Comparison of ENCODE assay signal across 13 mouse cellular contexts in the genomic region with DNA sequence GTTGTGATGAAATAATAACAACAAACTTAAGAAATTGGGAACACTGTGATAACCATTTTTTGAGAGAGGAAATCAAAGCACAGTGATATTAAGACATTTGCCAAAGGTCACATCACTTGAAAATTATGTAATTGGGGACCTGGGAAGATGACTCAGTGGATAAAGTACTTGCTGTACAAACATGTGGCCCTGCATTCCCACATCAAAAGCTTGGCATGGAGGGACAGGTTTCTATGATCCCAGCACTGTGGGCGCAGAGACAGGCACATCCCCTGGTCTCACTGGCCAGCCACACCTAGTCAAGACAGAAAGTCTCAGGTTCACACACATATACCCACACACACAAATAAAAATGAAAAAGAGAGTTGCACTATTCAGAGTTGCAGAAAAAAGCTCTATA. TPM values are rescaled to one million over a fixed set of nuclear protein-coding genes. Genes with fewer than 3 reads are reported as not detected.
"Had no signal": no experiment of that assay in that cellular context is flagged by ENCODE, and none has a peak within 500 bp of the region (broad histone marks: within the 10 kb centered on the region; RNA-seq: fewer than 3 reads in every experiment).

No protein-coding gene starts in this region.

- DNase-seq: liver, postnatal 0 days; lung, adult 2 months; lung, postnatal 14 days; lung, postnatal 36 days; right cerebral cortex, postnatal 14 days; spleen, adult 18-20 months; thymus, adult 18-20 months; thymus, postnatal 14 days; thymus, postnatal 36 days had no signal

RNA-seq across cellular contexts. Expression of gene Acsm4, which starts 5.1 kb away (rescaled TPM):
- total RNA-seq: megakaryocyte progenitor cell, adult 5-6 weeks; midbrain, postnatal 0 days; monocyte, adult 5-6 weeks; neutrophil, adult 5-6 weeks had no signal
